Mouse (Mus musculus) MEL (cell line): Measurements from ENCODE around the gene Ube2u. TPM values are rescaled to one million over a fixed set of nuclear protein-coding genes. Genes with fewer than 3 reads are reported as not detected.

Experiments
- DNase-seq: peaks from one replicate; pipeline ENCODE4 v3.0.0; 2011; ENCODE audit warnings: low read depth, low spot score
- H3K27ac ChIP-seq: 2 replicates; pipeline ENCODE4 v1.5.1; 2012; ENCODE audit warnings: low read depth, mild to moderate bottlenecking, control low read depth, low read length, moderate library complexity; ENCODE audit not compliant: control insufficient read depth
- H3K27me3 ChIP-seq, 2 experiments: fragments of 150-350 bp in 1 of 2; sonication (generic) in 1 of 2; 2 replicates each; pipeline ENCODE4 v1.6.1; 2012; ENCODE audit warnings: low read length in 2 of 2, mild to moderate bottlenecking in 2 of 2, improper control_type of control experiment in 1 of 2, moderate library complexity in 1 of 2; ENCODE audit not compliant: insufficient read depth in 2 of 2, control insufficient read depth in 1 of 2
- H3K36me3 ChIP-seq, 2 experiments: 2 replicates each; pipeline ENCODE4 v1.6.1; 2012 to 2014; ENCODE audit warnings: low read length in 2 of 2, improper control_type of control experiment in 1 of 2, inconsistent platforms in 1 of 2, mild to moderate bottlenecking in 1 of 2; ENCODE audit not compliant: insufficient read depth in 2 of 2, control insufficient read depth in 1 of 2
- H3K4me1 ChIP-seq, 2 experiments: fragments of 150-350 bp in 1 of 2; sonication (generic) in 1 of 2; 2 replicates each; pipeline ENCODE4 v1.6.1; 2012; ENCODE audit warnings: low read length in 2 of 2, improper control_type of control experiment in 1 of 2, mild to moderate bottlenecking in 1 of 2; ENCODE audit not compliant: insufficient read depth in 2 of 2, control insufficient read depth in 1 of 2
- H3K4me3 ChIP-seq, 2 experiments: fragments of 150-350 bp in 1 of 2; sonication (generic) in 1 of 2; 2 replicates each; pipeline ENCODE4 v1.5.1; 2012; ENCODE audit warnings: low read depth in 2 of 2, low read length in 2 of 2, mild to moderate bottlenecking in 2 of 2, moderate library complexity in 2 of 2, control low read depth in 1 of 2, improper control_type of control experiment in 1 of 2; ENCODE audit not compliant: control insufficient read depth in 1 of 2, insufficient read depth in 1 of 2
- H3K79me2 ChIP-seq: 2 replicates; pipeline ENCODE4 v1.6.1; 2012; ENCODE audit warnings: mild to moderate bottlenecking, low read length, moderate library complexity; ENCODE audit not compliant: control insufficient read depth, poor library complexity, insufficient read depth
- H3K9ac ChIP-seq: 2 replicates; pipeline ENCODE4 v1.6.1; 2012; ENCODE audit warnings: low read depth, mild to moderate bottlenecking, control low read depth, low read length, moderate library complexity; ENCODE audit not compliant: control insufficient read depth, poor library complexity, severe bottlenecking
- H3K9me3 ChIP-seq: fragments of 150-350 bp; sonication (generic); replicated peaks from 2 replicates; pipeline ENCODE4 v1.6.1; 2012; ENCODE audit warnings: mild to moderate bottlenecking, low read length, improper control_type of control experiment, moderate library complexity; ENCODE audit not compliant: insufficient read depth
- BHLHE40 ChIP-seq: IDR thresholded peaks from 2 replicates; pipeline ENCODE4 v1.6.1; 2012; ENCODE audit warnings: low read depth, mild to moderate bottlenecking, inconsistent platforms, low read length, improper control_type of control experiment, borderline replicate concordance
- CHD2 ChIP-seq: IDR thresholded peaks from 2 replicates; pipeline ENCODE4 v1.6.1; 2011; ENCODE audit warnings: low read length, improper control_type of control experiment
- CTCF ChIP-seq, 3 experiments: IDR thresholded peaks in 2 of 3; conservative IDR thresholded peaks in 1 of 3; 2 replicates each; pipeline ENCODE4 v1.5.1; 2011 to 2012; ENCODE audit warnings: low read length in 3 of 3, low read depth in 2 of 3, mild to moderate bottlenecking in 2 of 3, improper control_type of control experiment in 1 of 3, inconsistent platforms in 1 of 3, mixed read lengths in 1 of 3, moderate library complexity in 1 of 3; ENCODE audit not compliant: control insufficient read depth in 1 of 3, insufficient read depth in 1 of 3, poor library complexity in 1 of 3, severe bottlenecking in 1 of 3
- GABPA ChIP-seq: IDR thresholded peaks from 2 replicates; pipeline ENCODE4 v1.6.1; 2012; ENCODE audit warnings: low read depth, mild to moderate bottlenecking, inconsistent platforms, low read length, improper control_type of control experiment, moderate library complexity
- JUND ChIP-seq: IDR thresholded peaks from 2 replicates; pipeline ENCODE4 v1.6.1; 2011; ENCODE audit warnings: low read depth, mild to moderate bottlenecking, improper control_type of control experiment, low read length
- MAX ChIP-seq: IDR thresholded peaks from 2 replicates; pipeline ENCODE4 v1.6.1; 2011; ENCODE audit warnings: low read length, improper control_type of control experiment
- MEF2A ChIP-seq: IDR thresholded peaks from 2 replicates; pipeline ENCODE4 v1.6.1; 2014; ENCODE audit warnings: low read depth, mild to moderate bottlenecking, inconsistent platforms, low read length, improper control_type of control experiment; ENCODE audit not compliant: poor library complexity, insufficient replicate concordance, severe bottlenecking; ENCODE audit errors: extremely low read depth
- MXI1 ChIP-seq: IDR thresholded peaks from 2 replicates; pipeline ENCODE4 v1.6.1; 2011; ENCODE audit warnings: mild to moderate bottlenecking, low read depth, low read length, improper control_type of control experiment
- NRF1 ChIP-seq: IDR thresholded peaks from 2 replicates; pipeline ENCODE4 v1.6.1; 2014; ENCODE audit warnings: low read depth, mild to moderate bottlenecking, inconsistent platforms, low read length, improper control_type of control experiment, moderate library complexity; ENCODE audit not compliant: poor library complexity, insufficient read depth, severe bottlenecking
- POLR2AphosphoS2 ChIP-seq: IDR thresholded peaks from 2 replicates; pipeline ENCODE4 v1.6.1; 2011; ENCODE audit warnings: low read length, improper control_type of control experiment
- RCOR1 ChIP-seq: IDR thresholded peaks from 2 replicates; pipeline ENCODE4 v1.6.1; 2012; ENCODE audit warnings: low read depth, mild to moderate bottlenecking, inconsistent platforms, low read length, improper control_type of control experiment
- SIN3A ChIP-seq: IDR thresholded peaks from 2 replicates; pipeline ENCODE4 v1.6.1; 2012; ENCODE audit warnings: low read length, improper control_type of control experiment, inconsistent platforms
- TAL1 ChIP-seq: IDR thresholded peaks from 2 replicates; pipeline ENCODE4 v1.6.1; 2012; ENCODE audit warnings: mild to moderate bottlenecking, inconsistent platforms, low read length, moderate library complexity, mixed read lengths
- USF2 ChIP-seq, 2 experiments: IDR thresholded peaks; 2 replicates each; pipeline ENCODE4 v1.6.1; 2011 to 2012; ENCODE audit warnings: improper control_type of control experiment in 2 of 2, low read length in 2 of 2, borderline replicate concordance in 1 of 2, inconsistent platforms in 1 of 2, low read depth in 1 of 2, mild to moderate bottlenecking in 1 of 2; ENCODE audit not compliant: insufficient read depth in 1 of 2
- ZKSCAN1 ChIP-seq: IDR thresholded peaks from 2 replicates; pipeline ENCODE4 v1.6.1; 2012; ENCODE audit warnings: low read depth, mild to moderate bottlenecking, inconsistent platforms, low read length, improper control_type of control experiment, moderate library complexity
- ZMIZ1 ChIP-seq: IDR thresholded peaks from 2 replicates; pipeline ENCODE4 v1.6.1; 2012; ENCODE audit warnings: low read depth, mild to moderate bottlenecking, inconsistent platforms, low read length, improper control_type of control experiment, moderate library complexity
- ZNF384 ChIP-seq: IDR thresholded peaks from 2 replicates; pipeline ENCODE4 v1.6.1; 2012; ENCODE audit warnings: low read depth, mild to moderate bottlenecking, inconsistent platforms, low read length, improper control_type of control experiment
- polyA plus RNA-seq, 2 experiments: library from polyadenylated mRNA; stranded (reverse) in 1 of 2; unstranded in 1 of 2; fragments of >175 nt in 1 of 2; fragments of >200 nt in 1 of 2; gene quantifications; 2 replicates each; pipeline versions ENCODE4 v1.2.1 to v1.2.4; 2012; ENCODE audit warnings: low replicate concordance in 2 of 2, low read depth in 1 of 2; ENCODE audit not compliant: insufficient read length in 2 of 2, insufficient read depth in 1 of 2, missing spikeins in 1 of 2
- total RNA-seq: library from RNA; depleted of rRNA; stranded (reverse); fragments of 300-350 nt; gene quantifications from 2 replicates; pipeline ENCODE4 v1.2.3, GENCODE M21; 2012

Ube2u gene
- total and polyA plus RNA-seq, 3 experiments, result not detected

GRCm38 (mm10) chr4:100527086-100527485 is 48.4 kb downstream of the Ube2u start:
- Histone ChIP-seq H3K27ac (no peak overlapping the region), H3K9me3 (no peaks in the 10 kb centered on the region), H3K27me3 (no peaks in the 10 kb centered on the region), H3K4me1 (no peaks in the 10 kb centered on the region), H3K9ac (no peak overlapping the region), H3K36me3 (no peaks in the 10 kb centered on the region), H3K79me2 (no peaks in the 10 kb centered on the region), H3K4me3 (no peak overlapping the region)
- no peak for TF ChIP-seq MXI1
- TF ChIP-seq POLR2AphosphoS2, result no peak
- TF ChIP-seq ZMIZ1, result no peak
- DNase-seq, result no peak

GRCm38 (mm10) chr4:100527554-100528001 is 48.9 kb downstream of the Ube2u start:
- no peak for TF ChIP-seq CTCF (IDR thresholded peaks at IDR 0.05 in 2 of 3, conservative IDR thresholded peaks at IDR 0.05 in 1 of 3; ENCODE audit: control insufficient read depth in 1 of 3, insufficient read depth in 1 of 3, low read depth in 2 of 3, low read length in 3 of 3, poor library complexity in 1 of 3, severe bottlenecking in 1 of 3)
- no peak for TF ChIP-seq MAX
- no peak for TF ChIP-seq USF2 (IDR thresholded peaks at IDR 0.05; ENCODE audit: borderline replicate concordance in 1 of 2, insufficient read depth in 1 of 2, low read depth in 1 of 2, low read length in 2 of 2)
- no peak for TF ChIP-seq JUND
- TF ChIP-seq ZKSCAN1, result no peak
- no peak for TF ChIP-seq POLR2AphosphoS2
- TF ChIP-seq RCOR1, result no peak
- TF ChIP-seq TAL1, result no peak
- no peak for TF ChIP-seq GABPA
- TF ChIP-seq MEF2A, result no peak
- no peak for TF ChIP-seq ZNF384
- TF ChIP-seq CHD2, result no peak
- no peak for TF ChIP-seq SIN3A
- TF ChIP-seq BHLHE40, result no peak
- TF ChIP-seq NRF1, result no peak
- no peaks in the 10 kb centered on the region for H3K9me3 ChIP-seq
- no peak for DNase-seq

More at GRCm38 (mm10) chr4:100527554-100528001, 48.9 kb downstream of the Ube2u start:
- Histone ChIP-seq H3K9ac (no peak overlapping the region), H3K4me3 (no peak overlapping the region), H3K79me2 (no peaks in the 10 kb centered on the region), H3K27ac (no peak overlapping the region), H3K4me1 (no peaks in the 10 kb centered on the region), H3K27me3 (no peaks in the 10 kb centered on the region), H3K36me3 (no peaks in the 10 kb centered on the region)
